Mouse (Mus musculus) E14TG2a.4 (cell line): ENCODE measurements around the gene Nr4a3.

Experiments used
- CTCF ChIP-seq: conservative IDR thresholded peaks from 2 replicates; pipeline ENCODE4 v1.5.1; 2014; ENCODE audit warnings: low read length
- POU5F1 ChIP-seq: IDR thresholded peaks from 2 replicates; pipeline ENCODE4 v1.6.1; 2014; ENCODE audit warnings: low read length, borderline replicate concordance

GRCm38 (mm10) chr4:48051674-48052121, 6.7 kb downstream of the Nr4a3 start:
- TF ChIP-seq CTCF (no peak), POU5F1 (no peak)
